Mouse (Mus musculus): ENCODE results near the gene Atp7a. TPM values are rescaled to one million over a fixed set of nuclear protein-coding genes. Genes with fewer than 3 reads are reported as not detected.

Gene Atp7a
- total RNA-seq, 4 experiments from 2014 or later, result 7.1 to 8.5 (median 7.5) TPM

- peak in 1 of 2 experiments; percentile 2 for DNase-seq (ENCODE audit: low spot score in 2 of 2)
Measured at GRCm38 (mm10) chrX:106080811-106081443, 53.9 kb downstream of the Atp7a start.

GRCm38 (mm10) chrX:106082518-106082917 lies 55.4 kb downstream of the Atp7a start:
- no peak for DNase-seq (ENCODE audit: low spot score in 2 of 2)

GRCm38 (mm10) chrX:106085132-106085531 lies 58.1 kb downstream of the Atp7a start:
- no peak for DNase-seq (ENCODE audit: low spot score in 2 of 2)

GRCm38 (mm10) chrX:106085564-106085963 lies 58.5 kb downstream of the Atp7a start:
- no peak for DNase-seq (ENCODE audit: low spot score in 2 of 2)

- no peak for DNase-seq (ENCODE audit: low spot score in 2 of 2)
Measured at GRCm38 (mm10) chrX:106092939-106093338, 65.9 kb downstream of the Atp7a start.

- no peak for DNase-seq (ENCODE audit: low spot score in 2 of 2)
Measured at GRCm38 (mm10) chrX:106105464-106105863, 78.4 kb downstream of the Atp7a start.

- DNase-seq (ENCODE audit: low spot score in 2 of 2), result no peak
Measured at GRCm38 (mm10) chrX:106113881-106114280, 86.8 kb downstream of the Atp7a start.

- no peak for DNase-seq (ENCODE audit: low spot score in 2 of 2)
Measured at GRCm38 (mm10) chrX:106114674-106115073, 87.6 kb downstream of the Atp7a start.

GRCm38 (mm10) chrX:106122823-106123222 lies 95.7 kb downstream of the Atp7a start:
- DNase-seq (ENCODE audit: low spot score in 2 of 2), result no peak

GRCm38 (mm10) chrX:106128283-106128682 lies 101.2 kb downstream of the Atp7a start:
- no peak for DNase-seq (ENCODE audit: low spot score in 2 of 2)

- DNase-seq (ENCODE audit: low spot score in 2 of 2), result no peak
Measured at GRCm38 (mm10) chrX:106129877-106130276, 102.8 kb downstream of the Atp7a start.

GRCm38 (mm10) chrX:106134916-106135315 lies 107.8 kb downstream of the Atp7a start:
- DNase-seq (ENCODE audit: low spot score in 2 of 2), result no peak

- DNase-seq (ENCODE audit: low spot score in 2 of 2), result no peak
Measured at GRCm38 (mm10) chrX:106135484-106135883, 108.4 kb downstream of the Atp7a start.

- no peak for DNase-seq (ENCODE audit: low spot score in 2 of 2)
Measured at GRCm38 (mm10) chrX:106135916-106136575, 109.0 kb downstream of the Atp7a start.

GRCm38 (mm10) chrX:106139309-106140070 lies 112.4 kb downstream of the Atp7a start:
- DNase-seq (ENCODE audit: low spot score in 2 of 2), result no peak

- DNase-seq (ENCODE audit: low spot score in 2 of 2), result no peak
Measured at GRCm38 (mm10) chrX:106142936-106143335, 115.9 kb downstream of the Atp7a start, which contains the start of gene Tlr13. TSS of gene Tlr13 (plus strand) at chrX:106143204.

GRCm38 (mm10) chrX:106148185-106148584 lies 121.1 kb downstream of the Atp7a start:
- DNase-seq (ENCODE audit: low spot score in 2 of 2), result no peak

- DNase-seq (ENCODE audit: low spot score in 2 of 2), result no peak
Measured at GRCm38 (mm10) chrX:106149460-106149859, 122.4 kb downstream of the Atp7a start.

GRCm38 (mm10) chrX:106154180-106154586 lies 127.1 kb downstream of the Atp7a start:
- DNase-seq (ENCODE audit: low spot score in 2 of 2), result no peak

GRCm38 (mm10) chrX:106155892-106156291 lies 128.8 kb downstream of the Atp7a start:
- DNase-seq (ENCODE audit: low spot score in 2 of 2), result no peak

GRCm38 (mm10) chrX:106163995-106164394 lies 136.9 kb downstream of the Atp7a start:
- no peak for DNase-seq (ENCODE audit: low spot score in 2 of 2)

- DNase-seq (ENCODE audit: low spot score in 2 of 2), result no peak
Measured at GRCm38 (mm10) chrX:106164555-106164954, 137.5 kb downstream of the Atp7a start.

Measured in left cerebral cortex, adult 8-10 months (tissue).